In genomic region chr11:100581756-100582155, GRCm38 (mm10) we compare ENCODE assay signal across 8 mouse cellular contexts. TPM values are rescaled to one million over a fixed set of nuclear protein-coding genes. Genes with fewer than 3 reads are reported as not detected.
DNase-seq lines count a peak whose midpoint lies in the region; ATAC-seq and TF ChIP-seq lines count a peak whose summit lies in the region.

No protein-coding gene starts in this region.

- no peaks in the 10 kb centered on the region for H3K27me3 ChIP-seq in kidney, postnatal 0 days (ENCODE audit: insufficient read depth, low read length)
- no peaks in the 10 kb centered on the region for H3K27me3 ChIP-seq in kidney, embryonic 16.5 days (ENCODE audit: insufficient read depth, low read length)
- H3K27me3 ChIP-seq in G1E (ENCODE audit: insufficient read depth, low read length): no peaks in the 10 kb centered on the region
- no peaks in the 10 kb centered on the region for H3K27me3 ChIP-seq in hindbrain, embryonic 15.5 days

- no peak for TF ChIP-seq CTCF in kidney, postnatal 0 days (IDR thresholded peaks at IDR 0.05; ENCODE audit: low read depth)
- no peak for TF ChIP-seq CTCF in G1E (IDR thresholded peaks at IDR 0.05; ENCODE audit: low read depth, low read length)
- TF ChIP-seq CTCF in brain, embryonic 14.5 days (IDR thresholded peaks at IDR 0.05; ENCODE audit: borderline replicate concordance, extremely low read depth, insufficient read depth, insufficient read length): no peak
- TF ChIP-seq CTCF in lung, adult 2 months (IDR thresholded peaks at IDR 0.05; ENCODE audit: insufficient read depth, low read length): no peak

- WGBS in kidney, postnatal 0 days: 42% methylated on average over 4 of the region's 4 CpGs
- 54% methylated on average over 4 of the region's 4 CpGs for WGBS in kidney, embryonic 16.5 days
- WGBS in hindbrain, embryonic 15.5 days: 55% methylated on average over 4 of the region's 4 CpGs
- 58% methylated on average over 4 of the region's 4 CpGs for WGBS in lung, adult 2 months

- peaks cover 60% of the 10 kb centered on the region for H3K36me3 ChIP-seq in kidney, postnatal 0 days (ENCODE audit: insufficient read depth, low read length)
- peaks cover 65% of the 10 kb centered on the region for H3K36me3 ChIP-seq in kidney, embryonic 16.5 days (ENCODE audit: insufficient read depth, low read length)
- peaks cover 100% of the 10 kb centered on the region for H3K36me3 ChIP-seq in G1E (replicated peaks)
- H3K36me3 ChIP-seq in hindbrain, embryonic 15.5 days: peaks cover 57% of the 10 kb centered on the region

- no peak overlapping the region for H3K4me2 ChIP-seq in kidney, postnatal 0 days (ENCODE audit: low read length)
- H3K4me2 ChIP-seq in kidney, embryonic 16.5 days (replicated peaks; ENCODE audit: low read depth, low read length): no peak overlapping the region
- no peak overlapping the region for H3K4me2 ChIP-seq in hindbrain, embryonic 15.5 days

- H3K9me3 ChIP-seq in kidney, postnatal 0 days (replicated peaks; ENCODE audit: low read length): no peaks in the 10 kb centered on the region
- H3K9me3 ChIP-seq in kidney, embryonic 16.5 days (ENCODE audit: low read length): no peaks in the 10 kb centered on the region
- no peaks in the 10 kb centered on the region for H3K9me3 ChIP-seq in G1E (replicated peaks)
- no peaks in the 10 kb centered on the region for H3K9me3 ChIP-seq in hindbrain, embryonic 15.5 days

- ATAC-seq in kidney, postnatal 0 days (replicated peaks; ENCODE audit: low FRiP score, low read depth): 0 out of 2 replicates have a peak, but pooled peaks have one; percentile 21
- ATAC-seq in kidney, embryonic 16.5 days (ENCODE audit: low FRiP score, low TSS enrichment): no peak
- no peak for ATAC-seq in G1E (ENCODE audit: extremely low read depth, insufficient number of reproducible peaks, low FRiP score, poor library complexity, severe bottlenecking)
- peak; percentile 27; the same call in 1 of the 2 replicates for ATAC-seq in hindbrain, embryonic 15.5 days (ENCODE audit: low FRiP score, low read depth)

- H3K9ac ChIP-seq in kidney, postnatal 0 days (ENCODE audit: low read depth, low read length): no peak overlapping the region
- H3K9ac ChIP-seq in kidney, embryonic 16.5 days (replicated peaks; ENCODE audit: low read length): no peak overlapping the region
- H3K9ac ChIP-seq in hindbrain, embryonic 15.5 days: no peak overlapping the region

- no peaks in the 10 kb centered on the region for H3K4me1 ChIP-seq in kidney, postnatal 0 days (replicated peaks; ENCODE audit: insufficient read depth, low read length)
- H3K4me1 ChIP-seq in kidney, embryonic 16.5 days (ENCODE audit: insufficient read depth, low read length): peaks cover 5% of the 10 kb centered on the region
- peaks cover 2% of the 10 kb centered on the region; the same call in 1 of the 2 replicates for H3K4me1 ChIP-seq in G1E (ENCODE audit: insufficient read depth, low read depth, low read length)
- H3K4me1 ChIP-seq in hindbrain, embryonic 15.5 days (replicated peaks): peaks cover 15% of the 10 kb centered on the region
- peaks cover 2% of the 10 kb centered on the region; the same call in 1 of the 2 replicates for H3K4me1 ChIP-seq in lung, adult 2 months (ENCODE audit: control insufficient read depth, insufficient read depth, low read length)

- DNase-seq in kidney, postnatal 0 days (ENCODE audit: low spot score): no peak
- DNase-seq in G1E (ENCODE audit: low spot score): peak; percentile 42
- peak; percentile 60 for DNase-seq in brain, embryonic 14.5 days (ENCODE audit: low read depth)
- peak; percentile 61 for DNase-seq in telencephalon, adult 2 months (ENCODE audit: low read depth, low spot score)
- no peak for DNase-seq in gastrocnemius, adult 18-20 months (ENCODE audit: low spot score)
- DNase-seq in lung, adult 2 months: no peak

- no peak overlapping the region for H3K27ac ChIP-seq in kidney, postnatal 0 days
- H3K27ac ChIP-seq in kidney, embryonic 16.5 days (ENCODE audit: low read length): no peak overlapping the region
- H3K27ac ChIP-seq in hindbrain, embryonic 15.5 days (replicated peaks): no peak overlapping the region

- no peak for TF ChIP-seq POLR2A in brain, embryonic 14.5 days (IDR thresholded peaks at IDR 0.05; ENCODE audit: borderline replicate concordance, extremely low read depth, insufficient read depth, insufficient read length, poor library complexity, severe bottlenecking)
- no peak for TF ChIP-seq POLR2A in lung, adult 2 months (IDR thresholded peaks at IDR 0.05; ENCODE audit: borderline replicate concordance, extremely low read depth, low read depth, low read length)

- H3K4me3 ChIP-seq in kidney, postnatal 0 days (replicated peaks; ENCODE audit: low read depth, low read length): no peak overlapping the region
- no peak overlapping the region for H3K4me3 ChIP-seq in kidney, embryonic 16.5 days (ENCODE audit: low read length)
- no peak overlapping the region for H3K4me3 ChIP-seq in G1E (ENCODE audit: low read depth, low read length)
- H3K4me3 ChIP-seq in hindbrain, embryonic 15.5 days: no peak overlapping the region
- H3K4me3 ChIP-seq in lung, adult 2 months (replicated peaks; ENCODE audit: extremely low read depth, low read depth, low read length): no peak overlapping the region

RNA-seq across cellular contexts. Expression of gene Cnp, which starts 7.1 kb away (rescaled TPM):
- 23.7 and 24.2 TPM in 2 replicates for polyA plus RNA-seq in kidney, postnatal 0 days (2015; fragmentation: Nextera tagmentation; extraction: Ambion mirVana)
- polyA plus RNA-seq in kidney, embryonic 16.5 days (2015; fragmentation: Nextera tagmentation; extraction: Ambion mirVana): 30.1 and 33.6 TPM in 2 replicates
- total RNA-seq in G1E (2014; fragmentation: Nextera tagmentation) (1.1 and 2.7 TPM in 2 replicates), G1E (2017) (4.8 and 5.9 TPM in 2 replicates)
- polyA plus RNA-seq in G1E (2012): 5.1 and 5.9 TPM in 2 replicates
- 18.1 and 22.4 TPM in 2 replicates for polyA plus RNA-seq in brain, embryonic 14.5 days (2012; rRNA removed)
- polyA plus RNA-seq in hindbrain, embryonic 15.5 days (2015; fragmentation: Nextera tagmentation; extraction: Ambion mirVana): 60.1 and 61.3 TPM in 2 replicates
- total RNA-seq in gastrocnemius, adult 18-20 months (2021): 1 to 10 TPM; 3.8 to 5.0 TPM
- polyA plus RNA-seq in lung, adult 2 months (2012; rRNA removed): 27.5 and 29.9 TPM in 2 replicates

RNA-seq across cellular contexts. Expression of gene Ttc25, which starts 36.3 kb away (rescaled TPM):
- 0.72 and 0.96 TPM in 2 replicates for polyA plus RNA-seq in kidney, postnatal 0 days (2015; fragmentation: Nextera tagmentation; extraction: Ambion mirVana)
- 1.0 and 1.1 TPM in 2 replicates for polyA plus RNA-seq in kidney, embryonic 16.5 days (2015; fragmentation: Nextera tagmentation; extraction: Ambion mirVana)
- total RNA-seq in G1E (2014; fragmentation: Nextera tagmentation) (0.49 TPM in 1 of 2 replicates, not detected in the other), G1E (2017) (0.17 and 0.60 TPM in 2 replicates)
- 0.09 and 0.21 TPM in 2 replicates for polyA plus RNA-seq in G1E (2012)
- 0.90 and 2.8 TPM in 2 replicates for polyA plus RNA-seq in brain, embryonic 14.5 days (2012; rRNA removed)
- 2.6 and 2.7 TPM in 2 replicates for polyA plus RNA-seq in hindbrain, embryonic 15.5 days (2015; fragmentation: Nextera tagmentation; extraction: Ambion mirVana)
- under 1 TPM; 0.33 to 0.48 TPM for total RNA-seq in gastrocnemius, adult 18-20 months (2021)
- polyA plus RNA-seq in lung, adult 2 months (2012; rRNA removed): 1.8 and 3.4 TPM in 2 replicates

RNA-seq across cellular contexts. Expression of gene Nkiras2, which starts 37.3 kb away (rescaled TPM):
- polyA plus RNA-seq in kidney, postnatal 0 days (2015; fragmentation: Nextera tagmentation; extraction: Ambion mirVana): 52.6 and 54.0 TPM in 2 replicates
- 72.8 and 74.8 TPM in 2 replicates for polyA plus RNA-seq in kidney, embryonic 16.5 days (2015; fragmentation: Nextera tagmentation; extraction: Ambion mirVana)
- total RNA-seq in G1E (2014; fragmentation: Nextera tagmentation) (47.6 and 54.9 TPM in 2 replicates), G1E (2017) (18.4 and 22.7 TPM in 2 replicates)
- polyA plus RNA-seq in G1E (2012): 36.1 and 40.4 TPM in 2 replicates
- polyA plus RNA-seq in brain, embryonic 14.5 days (2012; rRNA removed): 111 and 119 TPM in 2 replicates
- 96.2 and 104 TPM in 2 replicates for polyA plus RNA-seq in hindbrain, embryonic 15.5 days (2015; fragmentation: Nextera tagmentation; extraction: Ambion mirVana)
- total RNA-seq in gastrocnemius, adult 18-20 months (2021): 10 to 100 TPM; 16.6 to 17.4 TPM
- 59.4 and 84.5 TPM in 2 replicates for polyA plus RNA-seq in lung, adult 2 months (2012; rRNA removed)

RNA-seq across cellular contexts. Expression of gene Dnajc7, which starts 38.2 kb away (rescaled TPM):
- 142 and 151 TPM in 2 replicates for polyA plus RNA-seq in kidney, postnatal 0 days (2015; fragmentation: Nextera tagmentation; extraction: Ambion mirVana)
- polyA plus RNA-seq in kidney, embryonic 16.5 days (2015; fragmentation: Nextera tagmentation; extraction: Ambion mirVana): 235 and 267 TPM in 2 replicates
- total RNA-seq in G1E (2014; fragmentation: Nextera tagmentation) (234 and 254 TPM in 2 replicates), G1E (2017) (142 and 151 TPM in 2 replicates)
- polyA plus RNA-seq in G1E (2012): 98.8 and 140 TPM in 2 replicates
- 139 and 201 TPM in 2 replicates for polyA plus RNA-seq in brain, embryonic 14.5 days (2012; rRNA removed)
- 278 and 296 TPM in 2 replicates for polyA plus RNA-seq in hindbrain, embryonic 15.5 days (2015; fragmentation: Nextera tagmentation; extraction: Ambion mirVana)
- total RNA-seq in gastrocnemius, adult 18-20 months (2021): 100 to 1,000 TPM in 1 of 2 experiments, 10 to 100 TPM in 1; 81.1 to 111 TPM
- 29.8 and 56.5 TPM in 2 replicates for polyA plus RNA-seq in lung, adult 2 months (2012; rRNA removed)

RNA-seq across cellular contexts. Expression of gene Acly, which starts 54.0 kb away (rescaled TPM):
- polyA plus RNA-seq in kidney, postnatal 0 days (2015; fragmentation: Nextera tagmentation; extraction: Ambion mirVana): 86.4 and 98.4 TPM in 2 replicates
- polyA plus RNA-seq in kidney, embryonic 16.5 days (2015; fragmentation: Nextera tagmentation; extraction: Ambion mirVana): 173 and 179 TPM in 2 replicates
- total RNA-seq in G1E (2014; fragmentation: Nextera tagmentation) (134 and 139 TPM in 2 replicates), G1E (2017) (205 and 206 TPM in 2 replicates)
- polyA plus RNA-seq in G1E (2012): 36.3 and 86.9 TPM in 2 replicates
- polyA plus RNA-seq in brain, embryonic 14.5 days (2012; rRNA removed): 189 and 209 TPM in 2 replicates
- 228 and 230 TPM in 2 replicates for polyA plus RNA-seq in hindbrain, embryonic 15.5 days (2015; fragmentation: Nextera tagmentation; extraction: Ambion mirVana)
- total RNA-seq in gastrocnemius, adult 18-20 months (2021): 10 to 100 TPM in 1 of 2 experiments, 1 to 10 TPM in 1; 9.5 to 12.2 TPM
- 166 and 217 TPM in 2 replicates for polyA plus RNA-seq in lung, adult 2 months (2012; rRNA removed)

Comparison
In these comparisons a context has a peak if more than half of its experiments do, and no peak if none do; other contexts are left out.
1. ATAC-seq: peak in kidney, postnatal 0 days (single experiment) and hindbrain, embryonic 15.5 days (single experiment); none in kidney, embryonic 16.5 days (single experiment) and G1E (single experiment).
2. DNase-seq: peak in G1E (single experiment), brain, embryonic 14.5 days (single experiment) and telencephalon, adult 2 months (single experiment); none in kidney, postnatal 0 days (single experiment), gastrocnemius, adult 18-20 months (single experiment) and lung, adult 2 months (single experiment).